In the genomic region with DNA sequence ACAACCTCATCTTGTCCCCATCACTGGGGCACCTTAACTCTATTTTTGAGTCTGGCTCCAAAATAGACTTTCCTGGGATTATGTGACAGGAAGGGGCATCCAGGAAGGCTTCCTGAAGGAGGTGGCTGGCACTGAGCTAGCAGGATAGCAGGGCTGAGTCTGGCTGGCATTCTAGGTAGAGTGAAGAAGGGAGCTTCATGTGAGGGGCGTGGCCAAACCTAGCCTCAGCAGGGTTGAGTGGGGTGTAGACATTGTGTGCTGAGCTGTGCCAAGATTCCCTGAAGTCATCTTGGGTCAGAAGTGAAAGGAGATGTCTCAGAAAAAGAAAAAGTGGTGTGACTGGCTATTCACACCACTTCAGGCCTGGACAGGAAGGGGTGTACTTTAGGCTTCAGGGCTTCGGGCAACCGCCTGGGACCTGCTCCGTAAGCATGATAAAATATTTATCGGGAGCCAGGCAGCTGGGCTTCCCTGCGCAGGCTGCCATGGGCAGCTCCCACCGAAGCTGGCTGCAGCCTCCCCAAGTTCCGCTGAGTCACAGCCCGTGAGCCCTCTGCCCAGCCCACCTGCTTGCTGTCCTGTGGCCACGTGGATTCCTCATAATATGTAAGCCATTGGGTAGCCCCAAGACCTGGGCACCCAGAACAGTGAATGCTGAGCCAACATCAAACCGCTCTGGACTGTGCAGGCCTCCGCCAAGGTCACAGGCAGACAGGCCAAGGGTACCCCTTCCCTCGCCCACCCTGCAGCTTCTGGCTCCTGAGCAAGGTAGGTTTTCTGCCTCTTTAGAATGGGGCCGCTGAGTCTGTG, we compare ENCODE assay signal across 8 mouse cellular contexts. TPM values are rescaled to one million over a fixed set of nuclear protein-coding genes. Genes with fewer than 3 reads are reported as not detected.
DNase-seq lines count a peak whose midpoint lies in the region; ATAC-seq and TF ChIP-seq lines count a peak whose summit lies in the region.

A gene (plus strand): TSS at position 683 of the 810 bp plus-strand sequence.

- peak within 1 kb of the TSS in 1 of 2 experiments; percentile 20; a peak in 1 of 4 replicates for H3K4me3 ChIP-seq in ES-E14 (ENCODE audit: insufficient read depth in 1 of 2, low read depth in 1 of 2, low read length in 2 of 2, poor library complexity in 1 of 2, severe bottlenecking in 1 of 2)
- no peak within 1 kb of the TSS for H3K4me3 ChIP-seq in hindbrain, embryonic 14.5 days (replicated peaks; ENCODE audit: low read length)
- no peak within 1 kb of the TSS for H3K4me3 ChIP-seq in limb, embryonic 10.5 days
- no peak within 1 kb of the TSS for H3K4me3 ChIP-seq in stomach, embryonic 16.5 days (replicated peaks; ENCODE audit: low read length)

- 0 out of 2 replicates have a peak within 1 kb of the TSS, but pooled peaks have one; percentile 4 for H3K9ac ChIP-seq in ES-E14 (ENCODE audit: insufficient read depth, low read depth, low read length, poor library complexity, severe bottlenecking)
- no peak within 1 kb of the TSS for H3K9ac ChIP-seq in hindbrain, embryonic 14.5 days
- H3K9ac ChIP-seq in stomach, embryonic 16.5 days (ENCODE audit: low read length), result no peak within 1 kb of the TSS

- in situ Hi-C loops in ES-E14 (cut with MboI; ENCODE audit: low sequenced_read_pairs in 2 of 2, unreplicated experiment in 2 of 2), result no loop called here

- 69% methylated on average over 14 of the region's 14 CpGs for WGBS in hindbrain, embryonic 14.5 days
- 85% methylated on average over 14 of the region's 14 CpGs for WGBS in limb, embryonic 10.5 days
- 59% methylated on average over 14 of the region's 14 CpGs for WGBS in stomach, embryonic 16.5 days

- H3K9me3 ChIP-seq in ES-E14 (ENCODE audit: control insufficient read depth, insufficient read depth, low read depth, low read length), result no peaks in the 10 kb centered on the region
- no peaks in the 10 kb centered on the region for H3K9me3 ChIP-seq in hindbrain, embryonic 14.5 days (ENCODE audit: control insufficient read depth, low read length)
- H3K9me3 ChIP-seq in limb, embryonic 10.5 days (replicated peaks), result no peaks in the 10 kb centered on the region
- no peaks in the 10 kb centered on the region for H3K9me3 ChIP-seq in stomach, embryonic 16.5 days (replicated peaks; ENCODE audit: control insufficient read depth, low read length)

- DNase-seq in gastrocnemius, postnatal 4 days (ENCODE audit: low spot score in 2 of 2), result no peak
- no peak for DNase-seq in gastrocnemius, adult 18-20 months (ENCODE audit: low spot score)
- DNase-seq in ES-E14 (ENCODE audit: low read depth, low spot score), result no peak
- no peak for DNase-seq in hindbrain, embryonic 14.5 days (ENCODE audit: low spot score)
- DNase-seq in limb, embryonic 10.5 days (ENCODE audit: low spot score), result no peak
- DNase-seq in T-cell, adult 2 months (ENCODE audit: low spot score), result no peak
- no peak for DNase-seq in urinary bladder, adult 18-20 months (ENCODE audit: low spot score in 2 of 2)

- no peak within 1 kb of the TSS for H3K4me2 ChIP-seq in hindbrain, embryonic 14.5 days (replicated peaks)
- H3K4me2 ChIP-seq in stomach, embryonic 16.5 days (ENCODE audit: low read depth, low read length), result no peak within 1 kb of the TSS

- no peak within 1 kb of the TSS for H3K27ac ChIP-seq in ES-E14 (ENCODE audit: insufficient read depth, low read depth, low read length, poor library complexity, severe bottlenecking)
- H3K27ac ChIP-seq in hindbrain, embryonic 14.5 days, result no peak within 1 kb of the TSS
- H3K27ac ChIP-seq in limb, embryonic 10.5 days, result no peak within 1 kb of the TSS
- no peak within 1 kb of the TSS for H3K27ac ChIP-seq in stomach, embryonic 16.5 days (ENCODE audit: low read length)

- no peaks in the 10 kb centered on the region for H3K36me3 ChIP-seq in ES-E14 (ENCODE audit: control insufficient read depth, insufficient read depth, low read length, poor library complexity, severe bottlenecking)
- no peaks in the 10 kb centered on the region for H3K36me3 ChIP-seq in hindbrain, embryonic 14.5 days (replicated peaks; ENCODE audit: control insufficient read depth, insufficient read depth)
- H3K36me3 ChIP-seq in limb, embryonic 10.5 days, result no peaks in the 10 kb centered on the region
- H3K36me3 ChIP-seq in stomach, embryonic 16.5 days (ENCODE audit: control insufficient read depth, insufficient read depth, low read length), result no peaks in the 10 kb centered on the region

- ATAC-seq in hindbrain, embryonic 14.5 days (ENCODE audit: low FRiP score), result no peak
- no peak for ATAC-seq in stomach, embryonic 16.5 days (ENCODE audit: insufficient read depth, low FRiP score)

- H3K27me3 ChIP-seq in hindbrain, embryonic 14.5 days (ENCODE audit: control insufficient read depth, insufficient read depth, low read length), result no peaks in the 10 kb centered on the region
- H3K27me3 ChIP-seq in limb, embryonic 10.5 days (ENCODE audit: low read depth, poor library complexity, severe bottlenecking), result peaks cover 26% of the 10 kb centered on the region
- no peaks in the 10 kb centered on the region for H3K27me3 ChIP-seq in stomach, embryonic 16.5 days (ENCODE audit: control insufficient read depth, insufficient read depth, low read length)

- H3K4me1 ChIP-seq in ES-E14 (ENCODE audit: control insufficient read depth in 2 of 2, insufficient read depth in 2 of 2, low read length in 2 of 2, poor library complexity in 1 of 2), result peaks cover 7 to 46% of the 10 kb centered on the region in 2 experiments
- H3K4me1 ChIP-seq in hindbrain, embryonic 14.5 days (replicated peaks; ENCODE audit: control insufficient read depth, insufficient read depth, low read length), result peaks cover 19% of the 10 kb centered on the region
- H3K4me1 ChIP-seq in limb, embryonic 10.5 days, result peaks cover 21% of the 10 kb centered on the region
- H3K4me1 ChIP-seq in stomach, embryonic 16.5 days (ENCODE audit: control insufficient read depth, insufficient read depth, low read length), result no peaks in the 10 kb centered on the region

TF ChIP-seq in ES-E14, 5 proteins besides CTCF, POLR2A, EP300 and RAD21:
- TF ChIP-seq MAFK (IDR thresholded peaks at IDR 0.05; ENCODE audit: insufficient read depth, low read depth, low read length) (no peak), HCFC1 (IDR thresholded peaks at IDR 0.05; ENCODE audit: borderline replicate concordance, insufficient read depth, low read length) (no peak), CHD2 (IDR thresholded peaks at IDR 0.05; ENCODE audit: low read depth, low read length) (no peak), ZNF384 (IDR thresholded peaks at IDR 0.05; ENCODE audit: low read depth, low read length) (no peak), ZC3H11A (IDR thresholded peaks at IDR 0.05; ENCODE audit: borderline replicate concordance, low read depth, low read length) (no peak)
TF ChIP-seq in ES-E14: peak in this region for 0.

RNA-seq across cellular contexts. Expression of the gene that starts here (rescaled TPM):
- 10 to 100 TPM; 22.8 to 24.6 TPM for total RNA-seq in gastrocnemius, postnatal 4 days (2021)
- total RNA-seq in gastrocnemius, adult 18-20 months (2021), result 1 to 10 TPM; 2.4 to 3.2 TPM
- total RNA-seq in ES-E14 (2012; rRNA removed), result 7.3 and 11.6 TPM in 2 replicates
- 26.2 and 27.1 TPM in 2 replicates for polyA plus RNA-seq in hindbrain, embryonic 14.5 days (2014; fragmentation: Nextera tagmentation; extraction: Ambion mirVana)
- polyA plus RNA-seq in limb, embryonic 10.5 days (2016; fragmentation: Nextera tagmentation; extraction: Ambion mirVana), result 16.3 and 16.5 TPM in 2 replicates
- polyA plus RNA-seq in stomach, embryonic 16.5 days (2015; fragmentation: Nextera tagmentation; extraction: Ambion mirVana), result 29.8 and 31.1 TPM in 2 replicates
